Mouse (Mus musculus) kidney, embryonic 14.5 days (tissue): ENCODE measurements around the gene Sfswap. TPM values are rescaled to one million over a fixed set of nuclear protein-coding genes. Genes with fewer than 3 reads are reported as not detected.

Source experiments
- ATAC-seq: fragments of 200-750 bp; cut with Nextera tagmentation; 2 replicates; pipeline ENCODE4 v1.8.0; 2017; ENCODE audit warnings: moderate number of reproducible peaks, mild to moderate bottlenecking, moderate TSS enrichment, moderate library complexity; ENCODE audit not compliant: low FRiP score, low TSS enrichment
- H3K27ac ChIP-seq: fragments of 300-500 bp; sonication (generic); 2 replicates; pipeline ENCODE4 v1.5.1; 2014; ENCODE audit warnings: low read depth, mild to moderate bottlenecking, low read length, moderate library complexity, mixed read lengths
- H3K27me3 ChIP-seq: fragments of 300-500 bp; sonication (generic); 2 replicates; pipeline ENCODE4 v1.6.1; 2014; ENCODE audit warnings: mild to moderate bottlenecking, low read length; ENCODE audit not compliant: control insufficient read depth, insufficient read depth
- H3K36me3 ChIP-seq: fragments of 300-500 bp; sonication (generic); 2 replicates; pipeline ENCODE4 v1.6.1; 2014; ENCODE audit warnings: low read length, mixed read lengths; ENCODE audit not compliant: control insufficient read depth, insufficient read depth
- H3K4me1 ChIP-seq: fragments of 300-500 bp; sonication (generic); 2 replicates; pipeline ENCODE4 v1.6.1; 2014; ENCODE audit warnings: low read length, mixed read lengths; ENCODE audit not compliant: control insufficient read depth, insufficient read depth
- H3K4me2 ChIP-seq: fragments of 300-500 bp; sonication (generic); replicated peaks from 2 replicates; pipeline ENCODE4 v1.6.1; 2014; ENCODE audit warnings: low read depth, mild to moderate bottlenecking, low read length
- H3K4me3 ChIP-seq: fragments of 300-500 bp; sonication (generic); 2 replicates; pipeline ENCODE4 v1.5.1; 2014; ENCODE audit warnings: mild to moderate bottlenecking, low read length
- H3K9ac ChIP-seq: fragments of 300-500 bp; sonication (generic); 2 replicates; pipeline ENCODE4 v1.6.1; 2014; ENCODE audit warnings: low read depth, mild to moderate bottlenecking, low read length, moderate library complexity
- H3K9me3 ChIP-seq: fragments of 300-500 bp; sonication (generic); 2 replicates; pipeline ENCODE4 v1.6.1; 2016; ENCODE audit warnings: low read length; ENCODE audit not compliant: control insufficient read depth
- WGBS: fragments of 180-500 bp; shearing (Covaris S2); extraction: QIAGEN DNeasy Blood & Tissue Kit; methylation state at CpG from one replicate; pipeline ENCODE4 v1.1.7; 2014; 5-methylcytosine and 5-hydroxymethylcytosine counted together
- polyA plus RNA-seq: library from polyadenylated mRNA; unstranded; fragments of >200 nt; fragmentation: Nextera tagmentation; extraction: Ambion mirVana; gene quantifications from 2 replicates; pipeline ENCODE4 v1.2.1, GENCODE M21; 2014

Gene Sfswap
- polyA plus RNA-seq, 1 experiment from 2014 or later, result 56.6 TPM

- H3K36me3 ChIP-seq, result peaks cover 74% of the 10 kb centered on the region
- no peaks in the 10 kb centered on the region for H3K27me3 ChIP-seq
- no peak overlapping the region for H3K27ac ChIP-seq
- ATAC-seq, result no peak
- WGBS, result 94% methylated on average over 4 of the region's 4 CpGs
- no peak overlapping the region for H3K4me3 ChIP-seq
- H3K9me3 ChIP-seq, result no peaks in the 10 kb centered on the region
- no peak overlapping the region for H3K9ac ChIP-seq
- no peak overlapping the region for H3K4me2 ChIP-seq
- H3K4me1 ChIP-seq, result no peaks in the 10 kb centered on the region
Measured at GRCm38 (mm10) chr5:129568596-129568995, 67.6 kb downstream of the Sfswap start.

GRCm38 (mm10) chr5:129578201-129578600, 77.2 kb downstream of the Sfswap start:
- ATAC-seq, result no peak
- Histone ChIP-seq H3K4me1 (no peaks in the 10 kb centered on the region), H3K36me3 (no peaks in the 10 kb centered on the region), H3K4me2 (no peak overlapping the region), H3K27me3 (peaks cover 15% of the 10 kb centered on the region), H3K4me3 (no peak overlapping the region), H3K27ac (no peak overlapping the region), H3K9ac (no peak overlapping the region), H3K9me3 (no peaks in the 10 kb centered on the region)
- 40% methylated on average over 12 of the region's 12 CpGs for WGBS

GRCm38 (mm10) chr5:129580046-129580445, 79.0 kb downstream of the Sfswap start:
- no peak overlapping the region for H3K9ac ChIP-seq
- no peak overlapping the region for H3K4me2 ChIP-seq
- no peak overlapping the region for H3K4me3 ChIP-seq
- WGBS, result 13% methylated on average over 6 of the region's 6 CpGs
- peaks cover 4% of the 10 kb centered on the region; the same call in 1 of the 2 replicates for H3K4me1 ChIP-seq
- H3K27ac ChIP-seq, result no peak overlapping the region
- ATAC-seq, result no peak
- no peaks in the 10 kb centered on the region for H3K9me3 ChIP-seq
- H3K27me3 ChIP-seq, result peaks cover 24% of the 10 kb centered on the region
- H3K36me3 ChIP-seq, result no peaks in the 10 kb centered on the region

GRCm38 (mm10) chr5:129580572-129580971, 79.6 kb downstream of the Sfswap start:
- no peak overlapping the region for H3K4me2 ChIP-seq
- 75% methylated on average over 9 of the region's 9 CpGs for WGBS
- no peaks in the 10 kb centered on the region for H3K36me3 ChIP-seq
- ATAC-seq, result no peak
- peaks cover 9% of the 10 kb centered on the region; the same call in 1 of the 2 replicates for H3K4me1 ChIP-seq
- peaks cover 29% of the 10 kb centered on the region for H3K27me3 ChIP-seq
- no peak overlapping the region for H3K9ac ChIP-seq
- H3K9me3 ChIP-seq, result no peaks in the 10 kb centered on the region
- H3K4me3 ChIP-seq, result no peak overlapping the region
- no peak overlapping the region for H3K27ac ChIP-seq

- no peak for ATAC-seq
- H3K4me2 ChIP-seq, result no peak overlapping the region
Measured at GRCm38 (mm10) chr5:129581015-129581414, 80.0 kb downstream of the Sfswap start.

GRCm38 (mm10) chr5:129583331-129583730, 82.3 kb downstream of the Sfswap start:
- Histone ChIP-seq H3K4me3 (peak overlapping the region; percentile 73), H3K27ac (no peak overlapping the region), H3K9me3 (no peaks in the 10 kb centered on the region), H3K4me2 (peak overlapping the region; percentile 100), H3K36me3 (no peaks in the 10 kb centered on the region), H3K4me1 (peaks cover 13% of the 10 kb centered on the region; the same call in 1 of the 2 replicates), H3K9ac (peak overlapping the region; percentile 71; the same call in 1 of the 2 replicates), H3K27me3 (peaks cover 34% of the 10 kb centered on the region)
- 6% methylated on average over 12 of the region's 12 CpGs for WGBS
- ATAC-seq, result peak; percentile 21

More at GRCm38 (mm10) chr5:129581015-129581414, 80.0 kb downstream of the Sfswap start:
- Histone ChIP-seq H3K27ac (no peak overlapping the region), H3K36me3 (no peaks in the 10 kb centered on the region), H3K4me3 (no peak overlapping the region), H3K9me3 (no peaks in the 10 kb centered on the region), H3K27me3 (peaks cover 34% of the 10 kb centered on the region), H3K9ac (no peak overlapping the region), H3K4me1 (peaks cover 13% of the 10 kb centered on the region; the same call in 1 of the 2 replicates)
- 71% methylated on average over 7 of the region's 7 CpGs for WGBS

- Histone ChIP-seq H3K27ac (no peak within 1 kb of the TSS), H3K4me3 (peak within 1 kb of the TSS; percentile 73), H3K4me1 (peaks cover 13% of the 10 kb centered on the region; the same call in 1 of the 2 replicates), H3K36me3 (no peaks in the 10 kb centered on the region), H3K9me3 (no peaks in the 10 kb centered on the region), H3K4me2 (peak within 1 kb of the TSS; percentile 100), H3K27me3 (peaks cover 34% of the 10 kb centered on the region), H3K9ac (peak within 1 kb of the TSS; percentile 71)
- peak; percentile 90 for ATAC-seq
- WGBS, result under 1% methylated on average over 79 of the region's 80 CpGs
Measured at GRCm38 (mm10) chr5:129583761-129584582, 83.0 kb downstream of the Sfswap start, which contains the start of gene Mmp17. TSS of gene Mmp17 (plus strand) at chr5:129584169.

GRCm38 (mm10) chr5:129584583-129585541, 83.8 kb downstream of the Sfswap start:
- whole genome bisulfite sequencing, result under 1% methylated on average over 75 of the region's 76 CpGs
- Histone ChIP-seq H3K9me3 (no peaks in the 10 kb centered on the region), H3K4me3 (peak overlapping the region; percentile 73)

More at GRCm38 (mm10) chr5:129584583-129585541, 83.8 kb downstream of the Sfswap start:
- Histone ChIP-seq H3K27me3 (peaks cover 34% of the 10 kb centered on the region), H3K27ac (no peak overlapping the region), H3K4me1 (peaks cover 13% of the 10 kb centered on the region; the same call in 1 of the 2 replicates), H3K36me3 (no peaks in the 10 kb centered on the region), H3K9ac (peak overlapping the region; percentile 71), H3K4me2 (peak overlapping the region; percentile 100)
- ATAC-seq, result peak; percentile 42
